Mouse (Mus musculus): ENCODE measurements around the gene Ncl. TPM values are rescaled to one million over a fixed set of nuclear protein-coding genes. Genes with fewer than 3 reads are reported as not detected.
A peak's percentile ranks its signal among the peaks of the same experiment; 100 is the strongest.
"Not testable (repeated sequence)": the region's sequence is repeated elsewhere in the genome, so short reads cannot be mapped to it uniquely, and the experiment has no call there.

Gene Ncl
- polyA plus RNA-seq, 1 experiment from 2014 or later, result 210 TPM

DNA sequence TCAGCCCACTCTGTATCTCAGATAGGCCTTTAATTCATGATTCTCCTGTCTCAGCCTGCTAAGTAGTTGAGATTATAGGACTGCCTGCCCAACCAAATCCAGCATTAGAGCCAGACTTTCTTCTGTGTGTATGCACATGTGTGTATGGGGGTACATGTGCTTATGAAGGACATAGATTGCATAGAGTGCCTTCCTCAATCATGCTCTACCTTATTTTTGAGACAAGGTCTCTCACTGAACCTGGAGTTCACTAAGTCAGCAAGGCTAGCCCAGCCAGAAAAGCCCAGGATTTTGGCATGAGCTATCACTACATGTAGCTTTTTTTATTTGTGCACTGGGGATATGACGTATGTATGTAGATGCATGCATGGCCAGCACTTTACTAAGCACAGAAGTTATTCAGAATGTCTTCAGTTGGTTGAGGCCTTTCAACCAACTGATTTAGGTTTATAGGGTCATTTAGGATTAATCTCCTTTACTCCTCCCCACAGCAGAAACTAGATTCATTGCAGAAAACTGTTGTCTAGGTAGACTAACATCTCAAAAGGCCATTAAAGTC, 16.0 kb downstream of the Ncl start:
- Histone ChIP-seq H3K4me2 (no peak overlapping the region), H3K4me1 (replicated peaks) (no peaks in the 10 kb centered on the region), H3K27ac (replicated peaks) (no peak overlapping the region), H3K9me3 (no peaks in the 10 kb centered on the region), H3K9ac (no peak overlapping the region), H3K27me3 (no peaks in the 10 kb centered on the region), H3K4me3 (no peak overlapping the region), H3K36me3 (peaks cover 14% of the 10 kb centered on the region)
- ATAC-seq (ENCODE audit: low FRiP score, low read depth), result no peak
- 100% methylated on average over 1 of the region's 1 CpGs for WGBS

- no peak for ATAC-seq (ENCODE audit: low FRiP score, low read depth)
- 91% methylated on average over 2 of the region's 2 CpGs for WGBS
- no peak overlapping the region for H3K4me2 ChIP-seq
Measured at GRCm38 (mm10) chr1:86342371-86342770, 16.8 kb downstream of the Ncl start.

DNA sequence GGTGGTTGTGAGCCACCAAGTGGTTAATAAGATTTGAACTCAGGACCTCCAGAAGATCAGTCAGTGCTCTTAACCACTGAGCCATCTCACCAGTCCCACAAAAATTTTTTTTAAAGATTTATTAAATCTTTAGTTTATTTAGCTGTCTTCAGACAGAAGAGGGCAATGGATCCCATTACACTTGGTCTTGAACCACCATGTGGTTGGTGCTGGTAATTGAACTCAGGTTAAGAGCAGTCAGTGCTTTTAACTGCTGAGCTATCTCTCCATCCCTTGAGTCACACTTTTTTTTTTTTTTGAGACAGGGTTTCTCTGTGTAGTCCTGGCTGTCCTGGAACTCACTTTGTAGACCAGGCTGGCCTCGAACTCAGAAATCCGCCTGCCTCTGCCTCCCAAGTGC, 18.1 kb downstream of the Ncl start:
- H3K9ac ChIP-seq; H3K36me3 ChIP-seq; H3K9me3 ChIP-seq; H3K27me3 ChIP-seq; ATAC-seq (ENCODE audit: low FRiP score, low read depth); H3K4me1 ChIP-seq (replicated peaks); H3K27ac ChIP-seq (replicated peaks); H3K4me2 ChIP-seq; H3K4me3 ChIP-seq: not testable (repeated sequence)
- WGBS, result 94% methylated on average over 2 of the region's 2 CpGs

More at GRCm38 (mm10) chr1:86342371-86342770, 16.8 kb downstream of the Ncl start:
- Histone ChIP-seq H3K4me1 (replicated peaks) (no peaks in the 10 kb centered on the region), H3K36me3 (peaks cover 6% of the 10 kb centered on the region), H3K9me3 (no peaks in the 10 kb centered on the region), H3K27me3 (no peaks in the 10 kb centered on the region), H3K4me3 (no peak overlapping the region), H3K27ac (replicated peaks) (no peak overlapping the region), H3K9ac (no peak overlapping the region)

- no peaks in the 10 kb centered on the region for H3K9me3 ChIP-seq
- no peak overlapping the region for H3K27ac ChIP-seq (replicated peaks)
- no peaks in the 10 kb centered on the region for H3K36me3 ChIP-seq
- no peak overlapping the region for H3K4me2 ChIP-seq
- no peaks in the 10 kb centered on the region for H3K27me3 ChIP-seq
- H3K4me1 ChIP-seq (replicated peaks), result no peaks in the 10 kb centered on the region
- no peak overlapping the region for H3K4me3 ChIP-seq
- no peak overlapping the region for H3K9ac ChIP-seq
- WGBS, result 29% methylated on average over 4 of the region's 4 CpGs
- ATAC-seq (ENCODE audit: low FRiP score, low read depth), result peak; percentile 74; the same call in 1 of the 2 replicates
Measured at GRCm38 (mm10) chr1:86339156-86339812, 19.9 kb downstream of the Ncl start.

DNA sequence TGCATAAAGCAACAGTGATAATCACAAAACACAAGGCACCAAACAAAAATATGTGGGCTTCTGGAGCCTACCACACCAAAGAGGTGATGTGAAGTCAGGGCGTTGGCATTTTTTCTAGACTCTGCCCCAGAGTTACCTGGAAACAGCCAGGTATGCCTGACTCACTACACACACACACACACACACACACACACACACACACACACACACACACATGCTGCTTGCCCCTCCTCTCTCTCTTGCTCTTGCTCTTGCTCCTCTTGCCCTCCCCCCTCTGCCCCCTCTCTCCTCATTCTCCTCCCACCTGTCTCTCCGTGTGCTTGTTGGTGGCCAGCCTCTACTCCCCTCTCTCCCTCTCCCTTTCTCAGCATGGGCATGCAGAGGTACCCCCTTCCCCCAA, 22.9 kb downstream of the Ncl start:
- no peaks in the 10 kb centered on the region for H3K9me3 ChIP-seq
- H3K4me2 ChIP-seq, result no peak overlapping the region
- WGBS, result 49% methylated on average over 2 of the region's 2 CpGs
- no peaks in the 10 kb centered on the region for H3K4me1 ChIP-seq (replicated peaks)
- H3K27me3 ChIP-seq, result no peaks in the 10 kb centered on the region
- H3K36me3 ChIP-seq, result no peaks in the 10 kb centered on the region
- ATAC-seq (ENCODE audit: low FRiP score, low read depth), result no peak
- no peak overlapping the region for H3K4me3 ChIP-seq
- no peak overlapping the region for H3K27ac ChIP-seq (replicated peaks)
- H3K9ac ChIP-seq, result no peak overlapping the region

DNA sequence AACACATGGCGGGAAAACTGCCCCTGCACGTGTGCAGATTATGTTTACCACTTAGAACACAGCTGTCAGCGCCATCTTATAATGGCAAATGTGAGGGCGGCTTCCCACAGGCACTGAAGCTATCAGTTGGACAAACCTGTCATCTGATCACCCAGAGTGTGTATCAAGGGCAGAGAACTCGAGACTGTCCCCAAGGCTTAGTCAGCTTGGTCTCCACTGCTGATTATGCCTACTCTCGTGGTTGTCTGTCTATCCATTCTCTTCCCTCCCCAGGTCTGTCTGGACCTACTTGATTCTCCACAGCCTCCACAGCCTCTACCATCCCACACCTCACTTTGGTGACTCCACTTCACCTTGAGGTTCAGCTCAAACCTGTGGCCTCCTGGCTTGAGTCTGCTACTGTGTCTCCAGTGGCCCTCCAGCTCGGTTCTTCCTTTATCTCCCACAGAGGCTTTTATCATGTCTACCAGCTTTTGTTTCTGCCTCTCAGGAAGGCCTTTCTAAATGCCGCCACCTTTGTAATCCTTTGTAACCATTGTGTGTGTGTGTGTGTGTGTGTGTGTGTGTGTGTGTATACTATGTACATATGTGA, 38.3 kb downstream of the Ncl start:
- Histone ChIP-seq H3K9me3 (no peaks in the 10 kb centered on the region), H3K27me3 (no peaks in the 10 kb centered on the region), H3K4me3 (no peak overlapping the region), H3K27ac (replicated peaks) (no peak overlapping the region), H3K36me3 (no peaks in the 10 kb centered on the region), H3K4me1 (replicated peaks) (no peaks in the 10 kb centered on the region), H3K9ac (no peak overlapping the region), H3K4me2 (no peak overlapping the region)
- ATAC-seq (ENCODE audit: low FRiP score, low read depth), result no peak
- 89% methylated on average over 7 of the region's 8 CpGs for WGBS

DNA sequence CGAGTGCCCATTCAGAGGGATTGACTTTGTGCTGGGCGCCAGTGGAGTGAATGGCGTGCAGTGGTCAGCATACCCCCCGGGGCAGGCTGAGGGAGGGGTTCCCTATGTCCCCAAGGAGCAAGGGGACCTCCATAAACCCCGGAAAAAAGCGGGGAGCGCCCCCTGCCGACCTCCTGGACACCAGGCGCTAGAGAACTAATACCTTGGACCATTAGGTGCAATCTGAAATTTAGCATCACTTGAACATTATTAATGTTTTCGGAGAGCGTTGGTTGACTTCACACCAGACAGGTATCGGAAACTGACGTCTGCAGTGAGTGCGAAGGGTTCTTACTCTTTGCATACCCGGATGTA, 45.5 kb downstream of the Ncl start:
- Histone ChIP-seq H3K27ac (replicated peaks) (no peak overlapping the region), H3K36me3 (no peaks in the 10 kb centered on the region), H3K9ac (no peak overlapping the region), H3K4me2 (no peak overlapping the region), H3K27me3 (no peaks in the 10 kb centered on the region), H3K9me3 (no peaks in the 10 kb centered on the region), H3K4me1 (replicated peaks) (0 out of 2 replicates have a peak, but pooled peaks cover 7% of the 10 kb centered on the region), H3K4me3 (no peak overlapping the region)
- WGBS, result 29% methylated on average over 15 of the region's 15 CpGs
- no peak for ATAC-seq (ENCODE audit: low FRiP score, low read depth)

DNA sequence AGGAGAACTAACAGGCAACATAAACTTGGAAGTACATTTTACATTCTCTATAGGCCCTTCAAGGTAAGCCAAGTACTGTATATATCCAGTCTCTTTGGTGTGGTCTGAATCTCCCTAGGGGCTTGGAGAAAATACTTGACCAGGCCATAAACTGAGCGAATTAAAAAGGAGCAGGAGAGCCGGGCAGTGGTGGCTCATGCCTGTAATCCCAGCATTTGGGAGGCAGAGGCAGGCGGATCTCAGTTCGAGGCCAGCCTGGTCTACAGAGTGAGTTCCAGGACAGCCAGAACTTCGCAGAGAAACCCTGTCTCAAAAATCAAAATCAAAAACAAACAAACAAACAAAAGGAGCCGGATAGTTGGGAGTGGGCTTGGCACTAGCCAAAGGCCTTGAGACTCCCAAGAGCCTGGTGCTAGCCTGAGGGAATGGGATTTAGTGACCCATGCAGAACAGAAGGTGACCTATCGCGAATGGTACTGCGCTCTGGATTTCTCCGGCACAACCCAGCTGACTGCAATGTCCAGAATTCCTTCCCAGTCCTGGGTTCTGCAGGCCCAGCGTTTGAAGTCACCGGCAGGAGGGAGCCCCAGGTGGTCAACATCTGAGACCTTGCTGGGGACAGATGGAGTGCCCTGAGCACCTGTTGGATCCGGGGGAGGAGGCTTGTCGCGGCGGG, 46.0 kb downstream of the Ncl start:
- no peak for ATAC-seq (ENCODE audit: low FRiP score, low read depth)
- H3K4me1 ChIP-seq (replicated peaks), result 0 out of 2 replicates have a peak, but pooled peaks cover 7% of the 10 kb centered on the region
- no peaks in the 10 kb centered on the region for H3K36me3 ChIP-seq
- no peaks in the 10 kb centered on the region for H3K9me3 ChIP-seq
- H3K27me3 ChIP-seq, result no peaks in the 10 kb centered on the region
- H3K4me2 ChIP-seq, result no peak overlapping the region
- 42% methylated on average over 16 of the region's 16 CpGs for WGBS
- H3K27ac ChIP-seq (replicated peaks), result no peak overlapping the region
- no peak overlapping the region for H3K4me3 ChIP-seq
- no peak overlapping the region for H3K9ac ChIP-seq

GRCm38 (mm10) chr1:86312269-86312668, 46.9 kb downstream of the Ncl start:
- Histone ChIP-seq H3K9me3 (no peaks in the 10 kb centered on the region), H3K4me3 (no peak overlapping the region), H3K9ac (no peak overlapping the region), H3K4me2 (no peak overlapping the region), H3K27me3 (no peaks in the 10 kb centered on the region), H3K36me3 (no peaks in the 10 kb centered on the region), H3K27ac (replicated peaks) (no peak overlapping the region), H3K4me1 (replicated peaks) (0 out of 2 replicates have a peak, but pooled peaks cover 7% of the 10 kb centered on the region)
- WGBS, result 84% methylated on average over 3 of the region's 3 CpGs
- ATAC-seq (ENCODE audit: low FRiP score, low read depth), result no peak

- no peak for ATAC-seq (ENCODE audit: low FRiP score, low read depth)
- H3K4me2 ChIP-seq, result no peak overlapping the region
- WGBS, result 24% methylated on average over 10 of the region's 10 CpGs
- H3K27ac ChIP-seq (replicated peaks), result no peak overlapping the region
- no peaks in the 10 kb centered on the region for H3K27me3 ChIP-seq
- 0 out of 2 replicates have a peak, but pooled peaks cover 7% of the 10 kb centered on the region for H3K4me1 ChIP-seq (replicated peaks)
- no peak overlapping the region for H3K4me3 ChIP-seq
- no peak overlapping the region for H3K9ac ChIP-seq
- no peaks in the 10 kb centered on the region for H3K9me3 ChIP-seq
- no peaks in the 10 kb centered on the region for H3K36me3 ChIP-seq
Measured at GRCm38 (mm10) chr1:86311467-86312005, 47.7 kb downstream of the Ncl start.

GRCm38 (mm10) chr1:86310536-86311310, 48.5 kb downstream of the Ncl start:
- Histone ChIP-seq H3K27me3 (no peaks in the 10 kb centered on the region), H3K27ac (replicated peaks) (no peak overlapping the region), H3K4me2 (no peak overlapping the region), H3K9ac (no peak overlapping the region), H3K9me3 (no peaks in the 10 kb centered on the region), H3K36me3 (no peaks in the 10 kb centered on the region), H3K4me3 (no peak overlapping the region), H3K4me1 (replicated peaks) (0 out of 2 replicates have a peak, but pooled peaks cover 7% of the 10 kb centered on the region)
- 15% methylated on average over 15 of the region's 15 CpGs for WGBS
- no peak for ATAC-seq (ENCODE audit: low FRiP score, low read depth)

Measured in hindbrain, embryonic 15.5 days (tissue).